Mouse (Mus musculus) liver, adult 2 months (tissue): ENCODE measurements at regions not wholly inside any gene's neighbourhood (a gene's known extent, or its start where the extent isn't known, plus 50 kb on each side); places are given as distances from the start of the nearest gene placed in this dataset.
A peak's percentile ranks its signal among the peaks of the same experiment; 100 is the strongest.

Source experiments
- DNase-seq: peaks from one replicate; pipeline ENCODE4 v3.0.0-alpha.2; 2011; ENCODE audit warnings: low read depth, low spot score; ENCODE audit errors: extremely low read depth
- H3K27ac ChIP-seq: fragments of 200-500 bp; replicated peaks from 2 replicates; pipeline ENCODE4 v1.5.1; 2012; ENCODE audit warnings: low read depth, mild to moderate bottlenecking, control low read depth, inconsistent platforms, low read length; ENCODE audit not compliant: insufficient read depth
- H3K27me3 ChIP-seq: fragments of 200-500 bp; 2 replicates; pipeline ENCODE4 v1.6.1; 2012; ENCODE audit warnings: mild to moderate bottlenecking, moderate library complexity, low read length, inconsistent platforms; ENCODE audit not compliant: control insufficient read depth, insufficient read depth
- H3K36me3 ChIP-seq: fragments of 200-500 bp; 2 replicates; pipeline ENCODE4 v1.6.1; 2012; ENCODE audit warnings: low read length, inconsistent platforms; ENCODE audit not compliant: control insufficient read depth, insufficient read depth
- H3K4me1 ChIP-seq: fragments of 200-500 bp; 2 replicates; pipeline ENCODE4 v1.6.1; 2011; ENCODE audit warnings: low read length; ENCODE audit not compliant: control insufficient read depth, insufficient read depth
- H3K4me3 ChIP-seq: fragments of 200-500 bp; 2 replicates; pipeline ENCODE4 v1.5.1; 2011; ENCODE audit warnings: low read depth, mild to moderate bottlenecking, control low read depth, low read length, moderate library complexity; ENCODE audit not compliant: insufficient read depth
- H3K79me2 ChIP-seq: fragments of 200-500 bp; 2 replicates; pipeline ENCODE4 v1.6.1; 2012; ENCODE audit warnings: inconsistent platforms, mild to moderate bottlenecking, low read length, moderate library complexity; ENCODE audit not compliant: control insufficient read depth, insufficient read depth
- H3K9ac ChIP-seq: fragments of 200-500 bp; 2 replicates; pipeline ENCODE4 v1.6.1; 2012; ENCODE audit warnings: low read depth, mild to moderate bottlenecking, control low read depth, inconsistent platforms, low read length
- CTCF ChIP-seq: fragments of 200-500 bp; IDR thresholded peaks from 2 replicates; pipeline ENCODE4 v1.5.1; 2011; ENCODE audit warnings: low read depth, low read length, control low read depth
- POLR2A ChIP-seq: fragments of 200-500 bp; IDR thresholded peaks from 2 replicates; pipeline ENCODE4 v1.6.1; 2011; ENCODE audit warnings: low read length, control low read depth; ENCODE audit not compliant: insufficient read depth; ENCODE audit errors: extremely low read depth
- WGBS: fragments of 180-500 bp; shearing (Covaris S2); methylation state at CpG from one replicate; pipeline ENCODE4 v1.1.7; 2018; 5-methylcytosine and 5-hydroxymethylcytosine counted together

DNA sequence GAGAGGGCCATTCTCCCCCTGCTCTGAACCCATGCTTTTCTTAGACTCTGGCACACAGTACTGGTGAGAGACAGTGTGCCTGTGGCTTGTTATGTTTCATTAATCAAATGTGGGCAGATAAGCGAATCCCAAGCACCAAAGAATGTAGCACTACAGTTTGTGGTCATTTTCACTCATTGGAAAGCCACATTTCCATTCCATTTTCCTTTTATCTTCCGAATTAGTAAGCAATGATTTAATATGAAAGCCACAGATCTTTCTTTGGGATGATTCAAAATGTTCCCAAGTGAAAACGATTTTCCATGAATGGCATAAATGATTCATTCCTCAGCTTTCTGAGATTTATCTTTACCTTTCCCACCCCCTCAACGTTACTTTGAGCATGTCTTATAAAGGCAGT, 260.9 kb upstream of the Gm49339 start:
- no peaks in the 10 kb centered on the region for H3K4me1 ChIP-seq
- TF ChIP-seq CTCF, result no peak
- no peak for TF ChIP-seq POLR2A
- no peak overlapping the region for H3K27ac ChIP-seq
- H3K79me2 ChIP-seq, result no peaks in the 10 kb centered on the region
- no peaks in the 10 kb centered on the region for H3K27me3 ChIP-seq
- no peak overlapping the region for H3K4me3 ChIP-seq
- H3K9ac ChIP-seq, result no peak overlapping the region
- 51% methylated on average over 4 of the region's 4 CpGs for WGBS
- H3K36me3 ChIP-seq, result no peaks in the 10 kb centered on the region
- DNase-seq, result no peak

DNA sequence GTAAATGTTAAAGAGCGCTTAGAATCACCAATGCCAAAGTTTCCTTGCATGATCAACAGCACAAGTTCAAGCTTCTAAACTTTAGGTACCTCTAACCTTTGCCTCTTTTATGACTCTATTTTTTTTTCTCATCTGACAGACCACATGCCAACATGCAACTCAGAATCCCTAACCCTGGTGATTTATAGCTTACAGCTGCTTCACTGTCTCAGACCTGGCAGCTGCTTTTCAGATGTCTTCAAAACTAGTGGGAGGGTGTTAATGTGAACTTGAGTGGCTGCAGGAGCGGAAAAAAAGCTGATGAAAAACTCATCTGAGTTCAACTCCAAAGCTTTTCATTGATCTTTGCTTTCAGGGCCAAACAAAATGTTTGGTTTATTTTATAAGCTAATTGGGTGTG, 246.8 kb upstream of the Gm49339 start:
- WGBS, result 70% methylated on average over 2 of the region's 2 CpGs

GRCm38 (mm10) chr10:51235586-51236575, 244.5 kb upstream of the Gm49339 start:
- DNase-seq, result no peak

More for the DNA sequence above, 246.8 kb upstream of the Gm49339 start:
- DNase-seq, result peak; percentile 5
- Histone ChIP-seq H3K79me2 (no peaks in the 10 kb centered on the region), H3K27me3 (no peaks in the 10 kb centered on the region), H3K36me3 (no peaks in the 10 kb centered on the region), H3K27ac (no peak overlapping the region), H3K4me3 (no peak overlapping the region), H3K4me1 (no peaks in the 10 kb centered on the region; the same call in 1 of the 2 replicates), H3K9ac (no peak overlapping the region)
- no peak for TF ChIP-seq POLR2A
- TF ChIP-seq CTCF, result no peak

GRCm38 (mm10) chr10:51238103-51238502, 242.3 kb upstream of the Gm49339 start:
- Histone ChIP-seq H3K9ac (no peak overlapping the region), H3K79me2 (no peaks in the 10 kb centered on the region), H3K4me1 (no peaks in the 10 kb centered on the region; the same call in 1 of the 2 replicates), H3K27ac (no peak overlapping the region), H3K4me3 (no peak overlapping the region), H3K36me3 (no peaks in the 10 kb centered on the region), H3K27me3 (no peaks in the 10 kb centered on the region)
- no peak for DNase-seq
- TF ChIP-seq CTCF, result no peak
- no peak for TF ChIP-seq POLR2A

More at GRCm38 (mm10) chr10:51235586-51236575, 244.5 kb upstream of the Gm49339 start:
- no peak overlapping the region for H3K27ac ChIP-seq
- H3K4me1 ChIP-seq, result no peaks in the 10 kb centered on the region; the same call in 1 of the 2 replicates
- H3K27me3 ChIP-seq, result no peaks in the 10 kb centered on the region
- H3K9ac ChIP-seq, result no peak overlapping the region
- TF ChIP-seq CTCF, result no peak
- no peak for TF ChIP-seq POLR2A
- H3K36me3 ChIP-seq, result no peaks in the 10 kb centered on the region
- 44% methylated on average over 10 of the region's 10 CpGs for WGBS
- no peaks in the 10 kb centered on the region for H3K79me2 ChIP-seq
- no peak overlapping the region for H3K4me3 ChIP-seq

DNA sequence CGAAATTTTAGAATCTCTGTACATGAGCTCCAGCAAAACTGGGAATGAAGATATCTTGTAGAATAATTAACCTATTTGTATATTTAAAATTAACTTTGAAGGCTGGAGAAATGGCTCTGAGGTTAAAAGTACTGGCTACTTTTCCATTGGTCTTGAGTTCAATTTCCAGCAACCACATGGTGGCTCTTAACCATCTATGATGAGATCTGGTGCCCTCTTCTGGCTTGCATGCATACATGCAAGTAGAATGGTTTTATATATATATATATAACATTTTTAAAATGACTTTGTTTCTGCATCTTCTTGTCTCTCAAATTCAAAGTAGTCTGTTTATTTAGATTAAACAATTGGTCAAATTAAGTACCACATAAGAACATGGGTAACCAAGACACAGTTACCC, 227.0 kb upstream of the Gm49339 start:
- 89% methylated on average over 1 of the region's 1 CpGs for WGBS
- no peaks in the 10 kb centered on the region for H3K36me3 ChIP-seq
- no peak for TF ChIP-seq CTCF
- no peak for TF ChIP-seq POLR2A
- no peak overlapping the region for H3K27ac ChIP-seq
- DNase-seq, result no peak
- H3K4me3 ChIP-seq, result no peak overlapping the region
- H3K9ac ChIP-seq, result no peak overlapping the region
- no peaks in the 10 kb centered on the region for H3K79me2 ChIP-seq
- H3K27me3 ChIP-seq, result no peaks in the 10 kb centered on the region
- no peaks in the 10 kb centered on the region for H3K4me1 ChIP-seq

- 42% methylated on average over 4 of the region's 4 CpGs for WGBS
- Histone ChIP-seq H3K36me3 (no peaks in the 10 kb centered on the region), H3K4me3 (no peak overlapping the region), H3K9ac (no peak overlapping the region), H3K27ac (no peak overlapping the region), H3K4me1 (no peaks in the 10 kb centered on the region), H3K27me3 (no peaks in the 10 kb centered on the region), H3K79me2 (no peaks in the 10 kb centered on the region)
- DNase-seq, result no peak
- TF ChIP-seq POLR2A (no peak), CTCF (no peak)
These were observed 222.8 kb upstream of the Gm49339 start for GRCm38 (mm10) chr10:51257587-51258049.
